Comparison of ENCODE assay signal across 17 mouse cellular contexts in the genomic region with DNA sequence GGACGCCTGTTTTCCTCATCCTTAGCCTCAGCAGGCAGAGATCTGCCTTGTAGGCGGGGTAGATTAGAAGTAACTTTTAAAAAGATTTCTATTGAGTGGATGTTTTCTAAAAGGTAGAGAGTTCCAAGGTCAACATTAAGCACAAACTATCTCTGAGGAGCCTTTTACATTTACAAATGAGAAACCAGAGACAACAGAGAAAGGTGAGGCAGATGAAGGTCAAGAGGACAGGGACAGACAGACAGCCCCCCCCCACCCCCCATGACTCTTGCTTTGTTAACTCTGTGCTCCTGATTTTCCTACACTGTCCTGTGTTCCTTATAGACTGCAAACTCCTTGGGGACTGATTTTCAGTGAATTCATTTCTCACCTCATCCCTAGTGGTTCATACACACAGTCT.
"Had no signal": no experiment of that assay in that cellular context is flagged by ENCODE, and none has a peak within 500 bp of the region (broad histone marks: within the 10 kb centered on the region; RNA-seq: fewer than 3 reads in every experiment).

No protein-coding gene starts in this region.

- ATAC-seq: lung, postnatal 0 days; midbrain, embryonic 13.5 days; midbrain, embryonic 15.5 days had no signal

- H3K27ac ChIP-seq: lung, embryonic 15.5 days; macrophage; midbrain, embryonic 13.5 days; midbrain, embryonic 15.5 days; neural tube, embryonic 12.5 days; stomach, embryonic 15.5 days; stomach, postnatal 0 days had no signal

- DNase-seq: lung, adult 2 months; lung, postnatal 14 days; lung, postnatal 36 days; right cerebral cortex, postnatal 14 days; thymus, adult 2 months; thymus, postnatal 25 days; thymus, postnatal 4 days had no signal

- H3K4me1 ChIP-seq: lung, embryonic 15.5 days; megakaryocyte, embryonic 14.5 days; midbrain, embryonic 13.5 days; midbrain, embryonic 15.5 days; neural tube, embryonic 12.5 days; stomach, embryonic 15.5 days had no signal

- H3K27me3 ChIP-seq: lung, embryonic 15.5 days; megakaryocyte, embryonic 14.5 days; midbrain, embryonic 13.5 days; midbrain, embryonic 15.5 days; neural tube, embryonic 12.5 days; stomach, embryonic 15.5 days had no signal

- H3K4me3 ChIP-seq: lung, embryonic 15.5 days; megakaryocyte, embryonic 14.5 days; midbrain, embryonic 13.5 days; midbrain, embryonic 15.5 days; neural tube, embryonic 12.5 days; stomach, embryonic 15.5 days had no signal

- H3K9ac ChIP-seq: lung, embryonic 15.5 days; midbrain, embryonic 13.5 days; midbrain, embryonic 15.5 days; neural tube, embryonic 12.5 days; stomach, embryonic 15.5 days had no signal

- H3K4me2 ChIP-seq: lung, embryonic 15.5 days; midbrain, embryonic 11.5 days; midbrain, embryonic 13.5 days; midbrain, embryonic 15.5 days; neural tube, embryonic 12.5 days; stomach, embryonic 15.5 days had no signal

- H3K36me3 ChIP-seq: lung, embryonic 15.5 days; midbrain, embryonic 13.5 days; midbrain, embryonic 15.5 days; neural tube, embryonic 12.5 days; stomach, embryonic 15.5 days had no signal

- H3K9me3 ChIP-seq: lung, embryonic 15.5 days; megakaryocyte, embryonic 14.5 days; midbrain, embryonic 13.5 days; midbrain, embryonic 15.5 days; neural tube, embryonic 12.5 days; stomach, embryonic 15.5 days had no signal
